Mouse (Mus musculus) CH12.LX (cell line): ENCODE results near the gene Sgsm2. TPM values are rescaled to one million over a fixed set of nuclear protein-coding genes. Genes with fewer than 3 reads are reported as not detected.

Experiments used
- DNase-seq: peaks from one replicate; pipeline ENCODE4 v3.0.0-alpha.2; 2013; ENCODE audit errors: extremely low read depth
- H3K27ac ChIP-seq: 2 replicates; pipeline ENCODE4 v1.5.1; 2012; ENCODE audit warnings: low read depth, mild to moderate bottlenecking, control low read depth, moderate library complexity; ENCODE audit not compliant: insufficient read depth
- H3K27me3 ChIP-seq: replicated peaks from 2 replicates; pipeline ENCODE3; 2012; ENCODE audit warnings: inconsistent platforms
- H3K36me3 ChIP-seq, 2 experiments: replicated peaks in 1 of 2; 2 replicates each; pipeline versions ENCODE3 to v1.6.1; 2012; ENCODE audit warnings: inconsistent platforms in 1 of 2, low read length in 1 of 2, mild to moderate bottlenecking in 1 of 2, mixed read lengths in 1 of 2, moderate library complexity in 1 of 2; ENCODE audit not compliant: control insufficient read depth in 1 of 2, insufficient read depth in 1 of 2
- H3K4me1 ChIP-seq, 2 experiments: 2 replicates each; pipeline ENCODE4 v1.6.1; 2012; ENCODE audit warnings: inconsistent platforms in 1 of 2, moderate library complexity in 1 of 2; ENCODE audit not compliant: insufficient read depth in 2 of 2, control insufficient read depth in 1 of 2
- H3K4me2 ChIP-seq: 2 replicates; pipeline ENCODE4 v1.6.1; 2012; ENCODE audit warnings: low read depth, mild to moderate bottlenecking, control low read depth; ENCODE audit not compliant: poor library complexity, insufficient read depth, severe bottlenecking
- H3K4me3 ChIP-seq, 3 experiments: fragments of 150-350 bp in 1 of 3; sonication (generic) in 1 of 3; replicated peaks in 1 of 3; 2 replicates each; pipeline versions ENCODE3 to v1.5.1; 2011 to 2012; ENCODE audit warnings: low read depth in 2 of 3, low read length in 2 of 3, mild to moderate bottlenecking in 2 of 3, moderate library complexity in 2 of 3, control low read depth in 1 of 3, improper control_type of control experiment in 1 of 3, inconsistent platforms in 1 of 3, mixed read lengths in 1 of 3; ENCODE audit not compliant: poor library complexity in 1 of 3
- H3K79me2 ChIP-seq: replicated peaks from 2 replicates; pipeline ENCODE4 v1.6.1; 2012; ENCODE audit warnings: mild to moderate bottlenecking, moderate library complexity; ENCODE audit not compliant: control insufficient read depth, poor library complexity, insufficient read depth, severe bottlenecking; ENCODE audit errors: extremely low read depth
- H3K9ac ChIP-seq: 2 replicates; pipeline ENCODE4 v1.6.1; 2012; ENCODE audit warnings: low read depth, mild to moderate bottlenecking, control low read depth, moderate library complexity; ENCODE audit not compliant: insufficient read depth
- H3K9me3 ChIP-seq: replicated peaks from 2 replicates; pipeline ENCODE3; 2012; ENCODE audit warnings: low read length, inconsistent platforms, mixed read lengths
- BHLHE40 ChIP-seq: IDR thresholded peaks from 2 replicates; pipeline ENCODE4 v1.6.1; 2011; ENCODE audit warnings: mild to moderate bottlenecking, low read depth, low read length, improper control_type of control experiment
- CHD1 ChIP-seq: IDR thresholded peaks from 2 replicates; pipeline ENCODE4 v1.6.1; 2012; ENCODE audit warnings: low read depth, low read length, improper control_type of control experiment, inconsistent platforms
- CHD2 ChIP-seq: IDR thresholded peaks from 2 replicates; pipeline ENCODE4 v1.6.1; 2011; ENCODE audit warnings: low read length, improper control_type of control experiment
- CTCF ChIP-seq, 2 experiments: IDR thresholded peaks in 1 of 2; conservative IDR thresholded peaks in 1 of 2; 2 replicates each; pipeline ENCODE4 v1.5.1; 2011 to 2012; ENCODE audit warnings: low read depth in 2 of 2, low read length in 2 of 2, improper control_type of control experiment in 1 of 2, inconsistent platforms in 1 of 2, mild to moderate bottlenecking in 1 of 2, moderate library complexity in 1 of 2
- E2F4 ChIP-seq: IDR thresholded peaks from 2 replicates; pipeline ENCODE4 v1.6.1; 2011; ENCODE audit warnings: low read depth, low read length, improper control_type of control experiment; ENCODE audit not compliant: insufficient replicate concordance
- ELF1 ChIP-seq: IDR thresholded peaks from 2 replicates; pipeline ENCODE4 v1.6.1; 2014; ENCODE audit warnings: low read depth, mild to moderate bottlenecking, inconsistent platforms, low read length, improper control_type of control experiment
- EP300 ChIP-seq: IDR thresholded peaks from 2 replicates; pipeline ENCODE4 v1.6.1; 2011; ENCODE audit warnings: low read length, improper control_type of control experiment
- ETS1 ChIP-seq: conservative IDR thresholded peaks from 2 replicates; pipeline ENCODE4 v1.6.1; 2012; ENCODE audit warnings: low read depth, mild to moderate bottlenecking, inconsistent platforms, low read length, improper control_type of control experiment, moderate library complexity
- GABPA ChIP-seq: IDR thresholded peaks from 2 replicates; pipeline ENCODE4 v1.6.1; 2012; ENCODE audit warnings: low read depth, low read length, improper control_type of control experiment, inconsistent platforms; ENCODE audit not compliant: insufficient replicate concordance
- HCFC1 ChIP-seq: IDR thresholded peaks from 2 replicates; pipeline ENCODE4 v1.6.1; 2012; ENCODE audit warnings: low read depth, mild to moderate bottlenecking, inconsistent platforms, low read length, improper control_type of control experiment
- IRF4 ChIP-seq: IDR thresholded peaks from 2 replicates; pipeline ENCODE4 v1.6.1; 2014; ENCODE audit warnings: low read depth, mild to moderate bottlenecking, inconsistent platforms, low read length, improper control_type of control experiment
- JUN ChIP-seq: IDR thresholded peaks from 2 replicates; pipeline ENCODE4 v1.6.1; 2011; ENCODE audit warnings: low read depth, mild to moderate bottlenecking, low read length, improper control_type of control experiment, moderate library complexity; ENCODE audit not compliant: insufficient read depth
- KAT2A ChIP-seq: IDR thresholded peaks from 2 replicates; pipeline ENCODE4 v1.6.1; 2012; ENCODE audit warnings: low read length, improper control_type of control experiment, inconsistent platforms; ENCODE audit not compliant: insufficient replicate concordance
- MAX ChIP-seq: IDR thresholded peaks from 2 replicates; pipeline ENCODE4 v1.6.1; 2011; ENCODE audit warnings: low read length, improper control_type of control experiment
- MEF2A ChIP-seq: IDR thresholded peaks from 2 replicates; pipeline ENCODE4 v1.6.1; 2014; ENCODE audit warnings: low read depth, mild to moderate bottlenecking, inconsistent platforms, low read length, improper control_type of control experiment, borderline replicate concordance
- MXI1 ChIP-seq: IDR thresholded peaks from 2 replicates; pipeline ENCODE4 v1.6.1; 2011; ENCODE audit warnings: mild to moderate bottlenecking, low read depth, low read length, improper control_type of control experiment
- MYC ChIP-seq: IDR thresholded peaks from 2 replicates; pipeline ENCODE4 v1.6.1; 2011; ENCODE audit warnings: low read depth, mild to moderate bottlenecking, improper control_type of control experiment, low read length
- NELFE ChIP-seq: IDR thresholded peaks from 2 replicates; pipeline ENCODE4 v1.6.1; 2011; ENCODE audit warnings: low read depth, low read length, improper control_type of control experiment
- NRF1 ChIP-seq: IDR thresholded peaks from 2 replicates; pipeline ENCODE4 v1.6.1; 2014; ENCODE audit warnings: low read depth, mild to moderate bottlenecking, inconsistent platforms, low read length, improper control_type of control experiment, moderate library complexity
- RAD21 ChIP-seq: IDR thresholded peaks from 2 replicates; pipeline ENCODE4 v1.6.1; 2011; ENCODE audit warnings: low read depth, mild to moderate bottlenecking, low read length, improper control_type of control experiment, moderate library complexity
- RCOR1 ChIP-seq: conservative IDR thresholded peaks from 2 replicates; pipeline ENCODE4 v1.6.1; 2012; ENCODE audit warnings: low read depth, mild to moderate bottlenecking, inconsistent platforms, low read length, improper control_type of control experiment
- SIN3A ChIP-seq: IDR thresholded peaks from 2 replicates; pipeline ENCODE4 v1.6.1; 2012; ENCODE audit warnings: low read length, improper control_type of control experiment, inconsistent platforms
- TCF12 ChIP-seq: IDR thresholded peaks from 2 replicates; pipeline ENCODE4 v1.6.1; 2014; ENCODE audit warnings: low read depth, mild to moderate bottlenecking, inconsistent platforms, low read length, improper control_type of control experiment
- UBTF ChIP-seq: IDR thresholded peaks from 2 replicates; pipeline ENCODE4 v1.6.1; 2012; ENCODE audit warnings: low read depth, mild to moderate bottlenecking, inconsistent platforms, low read length, improper control_type of control experiment, moderate library complexity
- USF1 ChIP-seq: IDR thresholded peaks from 2 replicates; pipeline ENCODE4 v1.6.1; 2014; ENCODE audit warnings: low read depth, mild to moderate bottlenecking, inconsistent platforms, low read length, improper control_type of control experiment
- USF2 ChIP-seq: conservative IDR thresholded peaks from 2 replicates; pipeline ENCODE4 v1.6.1; 2011; ENCODE audit warnings: low read depth, low read length, improper control_type of control experiment
- ZC3H11A ChIP-seq: IDR thresholded peaks from 2 replicates; pipeline ENCODE4 v1.6.1; 2012; ENCODE audit warnings: low read depth, mild to moderate bottlenecking, inconsistent platforms, low read length, improper control_type of control experiment
- ZKSCAN1 ChIP-seq: IDR thresholded peaks from 2 replicates; pipeline ENCODE4 v1.6.1; 2012; ENCODE audit warnings: low read depth, inconsistent platforms, low read length, improper control_type of control experiment, borderline replicate concordance
- ZMIZ1 ChIP-seq: IDR thresholded peaks from 2 replicates; pipeline ENCODE4 v1.6.1; 2012; ENCODE audit warnings: low read depth, mild to moderate bottlenecking, inconsistent platforms, low read length, improper control_type of control experiment
- dilution Hi-C: fragments of 300-500 bp; cut with MboI; formaldehyde crosslinking; loops from 2 replicates; pipeline ENCODE4 v1.14.3; 2020; ENCODE audit warnings: low sequenced_read_pairs; ENCODE audit not compliant: extremely low pct_unique_long_range_greater_than_20kb, extremely low pct_ligation_motif_present
- in situ Hi-C: fragments of 300-500 bp; cut with MboI; formaldehyde crosslinking; loops from 3 replicates; pipeline ENCODE4 v1.14.3; 2019; ENCODE audit warnings: low sequenced_read_pairs, low pct_ligation_motif_present, low pct_unique_long_range_greater_than_20kb, mixed read lengths
- polyA plus RNA-seq: library from polyadenylated mRNA; unstranded; fragments of >175 nt; gene quantifications from 2 replicates; pipeline ENCODE4 v1.2.1, GENCODE M21; 2012; ENCODE audit warnings: low read depth; ENCODE audit not compliant: insufficient read length
- total RNA-seq, 2 experiments: library from RNA; depleted of rRNA; stranded (reverse); fragments of 300-350 nt in 1 of 2; fragments of >200 nt in 1 of 2; gene quantifications; 2 replicates each; pipeline ENCODE4 v1.2.3; 2012 to 2014

Gene Sgsm2
- total and polyA plus RNA-seq, 3 experiments: 0.75 to 3.8 (median 3.1) TPM

- no peak overlapping the region for H3K9ac ChIP-seq
- H3K27ac ChIP-seq: no peak overlapping the region
- H3K27me3 ChIP-seq: no peaks in the 10 kb centered on the region
- dilution Hi-C loops (no loop called here), in situ Hi-C loops (no loop called here)
- H3K4me2 ChIP-seq: no peak overlapping the region
- no peaks in the 10 kb centered on the region for H3K9me3 ChIP-seq
- H3K79me2 ChIP-seq: no peaks in the 10 kb centered on the region
- H3K4me3 ChIP-seq: no peak overlapping the region
- peaks cover 0 to 14% of the 10 kb centered on the region in 2 experiments; a peak in 2 of 4 replicates for H3K4me1 ChIP-seq
- DNase-seq: no peak
- H3K36me3 ChIP-seq: peaks cover 0 to 23% of the 10 kb centered on the region in 2 experiments
- TF ChIP-seq USF2 (no peak), ELF1 (no peak), TCF12 (no peak), CHD1 (no peak), SIN3A (no peak), CTCF (conservative IDR thresholded peaks at IDR 0.05 in 1 of 2, IDR thresholded peaks at IDR 0.05 in 1 of 2; ENCODE audit: low read depth in 2 of 2, low read length in 2 of 2) (no peak), MYC (no peak), USF1 (no peak), EP300 (no peak), BHLHE40 (no peak), MAX (no peak), CHD2 (no peak), E2F4 (no peak), UBTF (no peak), KAT2A (no peak), GABPA (no peak)
- TF ChIP-seq, all 38 proteins: peak for 0
These were observed 39.1 kb downstream of the Sgsm2 start for GRCm38 (mm10) chr11:74857756-74858155.

GRCm38 (mm10) chr11:74850998-74851661 lies 45.7 kb downstream of the Sgsm2 start:
- Histone ChIP-seq H3K4me3 (no peak overlapping the region), H3K79me2 (no peaks in the 10 kb centered on the region), H3K27me3 (no peaks in the 10 kb centered on the region), H3K4me2 (no peak overlapping the region), H3K4me1 (peaks cover 0 to 19% of the 10 kb centered on the region in 2 experiments; a peak in 2 of 4 replicates), H3K36me3 (peaks cover 0 to 42% of the 10 kb centered on the region in 2 experiments), H3K27ac (no peak overlapping the region), H3K9ac (no peak overlapping the region), H3K9me3 (no peaks in the 10 kb centered on the region)
- TF ChIP-seq ZC3H11A (no peak), ETS1 (no peak), NRF1 (no peak), MEF2A (no peak), UBTF (no peak), JUN (no peak), ZMIZ1 (no peak), HCFC1 (no peak), RAD21 (no peak), EP300 (no peak), CHD1 (no peak), MXI1 (no peak), RCOR1 (no peak), ZKSCAN1 (no peak), NELFE (no peak), IRF4 (no peak)
- DNase-seq: no peak
- dilution Hi-C loops: no loop called here
- in situ Hi-C loops: no loop called here
